Mouse (Mus musculus) testis, postnatal 10 days (tissue): ENCODE data around the gene Hist1h4b.
A peak's percentile ranks its signal among the peaks of the same experiment; 100 is the strongest.
"Not testable (repeated sequence)": the region's sequence is repeated elsewhere in the genome, so short reads cannot be mapped to it uniquely, and the experiment has no call there.

Experiments
- DNase-seq: peaks from one replicate; pipeline ENCODE4 v3.0.0; 2021; ENCODE audit warnings: low spot score

Gene Hist1h4b

DNA sequence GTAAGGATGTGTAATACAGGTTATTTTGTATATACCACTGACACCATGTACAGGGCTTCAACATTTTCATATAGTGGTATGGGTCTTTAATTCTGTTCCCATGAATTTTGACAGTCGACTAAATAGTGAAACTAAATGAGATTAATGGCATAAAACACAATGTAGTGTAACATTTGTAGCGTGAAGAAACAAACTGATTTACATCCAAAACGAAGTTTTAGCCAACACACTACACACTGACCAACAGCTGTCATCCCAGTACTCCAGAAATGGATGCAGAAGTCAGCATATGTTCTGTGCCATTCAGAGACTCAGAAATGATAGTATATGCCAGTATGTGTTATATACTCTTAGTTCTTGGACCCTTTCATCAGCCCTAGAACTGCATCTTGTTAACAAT is 1.1 kb downstream of the Hist1h4b start:
- no peak for DNase-seq

- DNase-seq, result no peak
Observed at GRCm38 (mm10) chr13:23759251-23759771, 2.5 kb downstream of the Hist1h4b start.

- DNase-seq, result no peak
Observed at GRCm38 (mm10) chr13:23759916-23760239, 3.1 kb downstream of the Hist1h4b start.

DNA sequence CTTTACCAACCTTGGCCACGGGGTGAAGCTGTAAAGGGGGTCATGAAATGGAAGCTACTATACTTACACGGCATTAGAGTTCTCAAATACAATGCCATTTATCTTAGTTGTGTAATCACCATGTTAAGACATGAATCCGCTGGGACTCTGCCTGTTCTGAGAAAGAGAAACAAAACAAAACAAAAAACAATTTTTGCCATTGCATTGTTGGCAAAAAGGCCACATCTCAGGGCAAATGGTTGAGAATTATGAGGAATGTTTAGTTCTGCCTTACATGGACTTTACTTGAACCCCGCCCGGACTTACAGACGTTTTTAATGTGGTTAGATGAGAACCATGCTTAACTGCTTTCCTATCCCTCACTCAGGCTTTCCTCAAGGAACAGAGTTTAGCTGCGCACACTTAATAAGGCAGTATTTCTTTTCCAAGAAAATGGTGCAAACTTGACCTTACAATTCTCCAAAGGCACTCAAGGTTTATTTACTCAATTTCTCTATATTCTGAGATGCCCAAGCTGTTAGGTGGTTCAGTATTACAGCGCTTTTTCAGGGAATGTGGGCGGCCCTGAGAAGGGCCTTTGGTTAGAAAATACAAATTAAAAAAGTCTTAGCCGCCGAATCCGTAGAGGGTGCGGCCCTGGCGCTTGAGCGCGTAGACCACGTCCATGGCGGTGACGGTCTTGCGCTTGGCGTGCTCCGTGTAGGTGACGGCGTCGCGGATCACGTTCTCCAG is 3.6 kb downstream of the Hist1h4b start:
- DNase-seq, result no peak

DNA sequence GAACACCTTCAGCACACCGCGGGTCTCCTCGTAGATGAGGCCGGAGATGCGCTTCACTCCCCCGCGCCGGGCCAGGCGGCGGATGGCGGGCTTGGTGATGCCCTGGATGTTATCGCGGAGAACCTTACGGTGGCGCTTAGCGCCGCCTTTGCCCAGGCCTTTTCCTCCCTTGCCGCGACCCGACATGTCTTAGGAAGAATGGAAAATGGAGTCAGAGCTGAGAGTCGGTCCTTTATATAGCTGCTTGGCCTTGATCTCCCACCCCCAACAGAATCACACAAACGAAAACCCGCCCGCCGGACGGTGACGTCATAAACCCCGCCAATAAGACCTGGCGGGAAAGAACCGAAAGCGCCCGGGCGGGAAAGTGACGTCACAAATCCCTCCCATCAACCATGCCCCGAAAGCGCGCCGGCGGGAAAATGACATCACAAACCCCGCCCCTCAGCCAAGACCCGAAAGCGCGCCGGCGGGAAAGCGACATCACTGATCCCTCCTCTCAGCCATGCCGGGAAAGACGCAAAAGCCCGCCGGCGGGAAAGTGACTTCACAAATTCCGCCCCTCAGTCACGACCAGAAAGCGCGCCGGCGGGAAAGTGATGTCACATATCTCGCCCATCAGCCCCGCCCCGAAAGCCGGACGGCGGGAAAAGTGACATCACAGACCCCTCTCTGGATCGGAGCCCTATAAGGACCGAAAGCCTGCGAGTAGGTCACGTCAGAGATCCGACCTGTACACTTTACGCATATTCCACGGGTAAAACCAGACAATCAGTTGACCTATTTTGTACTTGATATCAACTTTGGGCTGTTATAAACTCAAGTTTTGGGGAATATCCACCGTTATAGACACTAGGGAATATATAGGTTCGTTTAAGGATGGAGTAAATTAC is 4.4 kb downstream of the Hist1h4b start, which contains the start of gene Hist1h4a:
Gene Hist1h4a, minus strand, starts transcription at position 259 of the 893 bp plus-strand sequence.
- peak; percentile 99 for DNase-seq

DNA sequence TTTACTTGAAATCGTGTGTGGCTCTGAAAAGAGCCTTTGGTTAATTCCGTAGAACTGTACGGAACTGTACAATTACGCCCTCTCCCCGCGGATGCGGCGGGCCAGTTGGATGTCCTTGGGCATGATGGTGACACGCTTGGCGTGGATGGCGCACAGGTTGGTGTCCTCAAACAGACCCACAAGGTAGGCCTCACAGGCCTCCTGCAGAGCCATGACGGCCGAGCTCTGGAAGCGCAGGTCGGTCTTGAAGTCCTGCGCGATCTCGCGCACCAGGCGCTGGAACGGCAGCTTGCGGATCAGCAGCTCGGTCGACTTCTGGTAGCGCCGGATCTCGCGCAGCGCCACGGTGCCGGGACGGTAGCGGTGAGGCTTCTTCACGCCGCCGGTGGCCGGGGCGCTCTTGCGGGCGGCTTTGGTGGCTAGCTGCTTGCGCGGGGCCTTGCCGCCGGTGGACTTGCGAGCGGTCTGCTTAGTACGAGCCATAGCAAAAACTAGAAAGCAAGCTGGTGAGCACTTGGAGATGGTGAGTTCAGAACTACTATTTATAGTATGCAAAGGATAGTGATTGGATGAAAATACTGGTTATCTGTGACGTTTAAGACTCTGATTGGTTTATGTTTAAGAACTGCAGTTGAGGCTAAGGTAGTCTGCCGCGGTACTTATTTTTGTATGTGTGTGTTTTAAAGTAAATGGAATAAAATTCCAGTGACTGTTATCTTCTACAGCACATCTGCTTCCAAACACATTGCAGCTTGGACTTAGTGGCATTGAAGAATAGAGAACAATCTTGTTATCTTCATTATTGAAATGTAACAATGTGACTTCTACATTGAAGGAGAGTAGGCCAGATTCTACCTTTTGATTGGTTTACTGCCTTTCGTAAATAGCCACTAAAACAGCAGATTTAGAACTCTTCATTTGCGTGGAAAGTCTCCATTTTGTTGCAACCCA is 5.3 kb downstream of the Hist1h4b start, which contains the start of gene Hist1h3a:
Gene Hist1h3a, minus strand, starts transcription at position 516 of the 951 bp plus-strand sequence.
- DNase-seq, result not testable (repeated sequence)

DNA sequence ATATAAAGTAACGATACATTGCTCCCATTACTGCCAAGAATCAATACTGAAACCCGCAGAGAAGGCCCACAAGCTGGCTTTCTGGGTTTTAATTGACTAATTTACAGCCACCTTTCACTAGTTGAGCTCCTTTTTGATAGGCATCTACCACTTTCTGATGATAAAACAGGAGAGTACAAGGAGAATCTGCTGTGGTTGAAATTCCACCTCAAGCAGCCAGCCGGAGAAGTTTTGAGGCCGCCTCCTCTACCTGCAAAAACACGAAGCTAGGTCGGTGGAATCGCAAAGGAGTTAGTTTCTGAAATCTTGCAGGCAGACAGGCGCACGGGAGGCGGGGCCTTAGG is 6.4 kb downstream of the Hist1h4b start:
- peak; percentile 89 for DNase-seq

- DNase-seq, result no peak
Observed at GRCm38 (mm10) chr13:23763586-23764323, 6.9 kb downstream of the Hist1h4b start, which contains the start of gene Hist1h1a. Gene Hist1h1a, plus strand, starts transcription at chr13:23763666.

DNA sequence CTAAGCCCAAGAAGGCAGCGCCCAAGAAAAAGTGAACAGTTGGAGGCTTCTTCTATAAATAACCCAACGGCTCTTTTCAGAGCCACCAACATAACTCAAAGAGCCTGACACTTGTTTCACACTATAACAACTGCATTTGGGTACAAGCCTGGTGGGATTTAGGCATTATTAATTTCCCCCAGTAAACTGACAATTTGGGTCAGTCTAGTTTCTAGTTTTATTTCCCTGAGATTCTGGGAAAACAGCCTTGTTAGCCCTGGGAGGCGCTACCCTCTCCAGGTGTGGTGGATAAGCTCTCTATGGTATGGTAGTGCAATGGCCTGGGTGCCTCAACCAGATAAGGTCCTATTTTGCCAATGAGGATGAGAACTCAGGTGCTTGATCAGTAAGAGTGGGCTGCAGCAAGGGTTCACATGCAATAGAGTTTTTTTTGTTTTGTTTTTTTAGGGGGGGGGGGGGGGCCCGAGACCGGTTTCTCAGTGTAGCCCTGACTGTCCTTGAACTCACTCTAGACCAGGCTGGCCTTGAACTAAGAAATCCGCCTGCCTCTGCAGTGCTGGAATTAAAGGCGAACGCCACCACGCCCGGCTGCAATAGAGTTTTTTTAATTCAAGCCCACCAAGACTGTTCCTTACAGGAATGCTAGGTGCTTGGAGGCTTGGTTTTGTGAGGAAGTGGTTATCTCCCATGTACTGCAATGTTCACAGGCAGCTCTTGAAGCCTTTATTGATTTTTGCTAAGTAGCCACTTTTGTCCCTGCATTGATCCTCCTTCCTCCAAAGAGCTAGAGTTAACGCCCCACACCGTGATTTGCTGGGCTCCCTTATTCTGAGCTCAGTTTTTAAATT is 7.7 kb downstream of the Hist1h4b start:
- no peak for DNase-seq

DNA sequence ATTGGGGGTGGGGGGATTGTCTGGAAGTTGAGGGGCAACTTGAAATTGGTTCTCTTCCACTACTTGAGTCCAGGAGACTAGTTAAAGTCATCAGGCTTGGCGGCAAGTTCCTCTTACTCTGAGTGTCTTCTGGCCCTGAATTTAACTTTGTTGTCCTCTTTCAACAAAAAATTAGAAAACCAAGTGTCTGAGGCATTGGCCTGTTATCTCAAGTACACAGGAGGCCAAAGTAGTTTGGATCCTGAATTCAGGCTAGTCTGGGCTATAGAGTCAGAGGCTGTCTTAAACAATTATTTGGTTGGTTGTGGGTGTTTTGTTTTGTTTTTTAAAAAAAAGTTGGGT is 8.3 kb downstream of the Hist1h4b start:
- no peak for DNase-seq

DNA sequence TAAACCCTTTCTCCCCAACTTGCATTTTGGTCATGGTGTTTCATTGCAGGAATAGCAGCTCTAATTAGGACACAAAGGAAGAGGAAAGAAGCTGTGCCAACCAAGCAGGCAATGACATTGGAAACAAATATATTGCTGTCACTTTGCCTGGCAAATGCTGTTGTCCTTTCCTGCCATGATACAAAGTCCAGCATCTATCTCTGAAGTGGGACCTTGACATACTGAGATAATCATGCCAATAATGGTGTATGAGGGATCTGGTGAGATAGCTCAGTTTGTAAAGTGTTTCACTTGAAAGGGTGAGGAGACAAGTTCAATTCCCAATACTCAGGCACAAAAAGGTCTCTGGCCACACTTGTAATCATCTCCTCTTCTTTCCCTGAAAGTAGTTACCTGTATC is 10.0 kb downstream of the Hist1h4b start:
- DNase-seq, result no peak

- no peak for DNase-seq
Observed at GRCm38 (mm10) chr13:23768834-23769397, 12.1 kb downstream of the Hist1h4b start.

GRCm38 (mm10) chr13:23769613-23770012 is 12.8 kb downstream of the Hist1h4b start, which contains the start of gene Trim38:
Gene Trim38, plus strand, starts transcription at chr13:23769913.
- DNase-seq, result not testable (repeated sequence)

GRCm38 (mm10) chr13:23772561-23773313 is 15.9 kb downstream of the Hist1h4b start:
- peak; percentile 48 for DNase-seq

DNA sequence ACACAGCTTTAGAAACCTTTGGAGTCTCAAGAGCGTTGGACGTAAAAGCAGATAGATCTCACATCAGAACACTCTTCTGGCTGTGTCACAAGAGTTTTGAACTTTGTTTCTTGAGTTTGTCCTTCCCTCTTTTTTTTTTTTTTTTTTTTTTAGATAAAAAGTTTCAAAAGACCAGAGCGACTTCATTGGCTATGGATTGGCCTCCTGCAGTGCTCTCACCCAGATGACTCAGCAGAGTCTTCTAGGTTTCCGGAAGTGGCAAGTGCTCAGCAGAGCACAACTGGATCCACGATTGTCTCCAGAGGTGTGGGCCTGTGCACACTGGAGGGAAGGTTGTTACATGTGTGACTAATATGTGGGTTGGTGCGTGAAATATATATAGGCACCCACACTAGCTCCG is 21.5 kb downstream of the Hist1h4b start:
- DNase-seq, result no peak

DNA sequence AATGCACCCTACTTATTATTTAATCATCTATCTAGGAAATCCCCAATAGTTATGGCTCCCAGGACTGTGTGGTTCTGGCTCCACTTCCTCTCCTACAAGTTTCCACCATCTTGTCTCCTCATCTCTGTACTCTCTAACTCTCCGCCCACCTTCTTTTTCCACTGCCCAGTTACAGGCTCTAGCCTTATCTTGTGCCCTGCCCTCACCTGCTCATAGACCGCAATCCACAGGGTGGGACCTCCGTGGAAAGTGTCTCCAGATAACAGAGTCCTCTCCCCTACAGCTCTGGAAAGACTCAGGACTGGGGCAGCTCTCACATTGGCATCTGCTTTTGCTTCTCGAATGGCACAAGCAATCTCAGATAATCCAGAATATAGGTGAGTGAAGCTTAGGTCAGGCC is 22.2 kb downstream of the Hist1h4b start:
- DNase-seq, result no peak

GRCm38 (mm10) chr13:23792520-23792919 is 35.7 kb downstream of the Hist1h4b start:
- DNase-seq, result peak; percentile 52

DNA sequence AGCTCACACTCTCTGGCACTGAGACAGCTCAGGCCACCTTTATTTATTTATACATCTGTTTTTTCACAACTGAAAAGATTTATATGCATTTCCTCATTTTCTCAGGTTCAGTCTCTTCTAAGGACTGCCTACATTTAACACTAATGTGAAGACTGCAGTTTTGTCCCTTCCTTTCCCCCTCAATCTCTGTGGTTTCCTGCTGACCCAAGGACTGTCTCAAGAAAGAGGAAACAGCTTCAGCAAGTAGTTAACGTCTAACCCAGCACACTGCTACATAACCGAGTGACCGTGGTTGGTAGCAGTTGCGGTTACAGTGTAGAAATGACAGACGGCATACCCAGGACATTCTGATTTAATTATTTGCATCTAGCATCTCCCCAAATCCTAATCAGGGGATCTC is 42.6 kb downstream of the Hist1h4b start:
- DNase-seq, result no peak

DNA sequence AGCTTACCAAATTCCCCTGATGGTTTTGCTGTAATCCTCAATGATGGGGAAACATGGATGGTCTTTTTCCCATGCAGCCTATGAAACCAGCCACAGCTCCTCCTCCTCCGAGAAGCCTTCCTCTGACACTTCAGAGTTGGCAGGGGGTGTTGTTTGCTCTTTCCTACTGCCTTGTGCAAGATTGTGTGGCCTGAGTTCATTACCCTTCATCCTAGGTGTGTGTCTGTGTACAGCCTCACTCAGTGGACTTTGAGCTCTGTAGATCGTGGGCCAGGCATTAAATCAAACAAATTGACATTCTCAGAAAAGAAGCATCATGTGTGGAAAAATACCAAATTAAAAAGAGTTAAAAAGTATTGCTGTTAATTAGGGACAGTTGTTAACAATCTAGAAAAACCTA is 47.7 kb downstream of the Hist1h4b start:
- no peak for DNase-seq
